Mouse (Mus musculus) lung, postnatal 14 days (tissue): Measurements from ENCODE around the gene Samd4.

Source experiments
- DNase-seq: peaks from one replicate; pipeline ENCODE4 v3.0.0; 2021

The Samd4 gene

DNA sequence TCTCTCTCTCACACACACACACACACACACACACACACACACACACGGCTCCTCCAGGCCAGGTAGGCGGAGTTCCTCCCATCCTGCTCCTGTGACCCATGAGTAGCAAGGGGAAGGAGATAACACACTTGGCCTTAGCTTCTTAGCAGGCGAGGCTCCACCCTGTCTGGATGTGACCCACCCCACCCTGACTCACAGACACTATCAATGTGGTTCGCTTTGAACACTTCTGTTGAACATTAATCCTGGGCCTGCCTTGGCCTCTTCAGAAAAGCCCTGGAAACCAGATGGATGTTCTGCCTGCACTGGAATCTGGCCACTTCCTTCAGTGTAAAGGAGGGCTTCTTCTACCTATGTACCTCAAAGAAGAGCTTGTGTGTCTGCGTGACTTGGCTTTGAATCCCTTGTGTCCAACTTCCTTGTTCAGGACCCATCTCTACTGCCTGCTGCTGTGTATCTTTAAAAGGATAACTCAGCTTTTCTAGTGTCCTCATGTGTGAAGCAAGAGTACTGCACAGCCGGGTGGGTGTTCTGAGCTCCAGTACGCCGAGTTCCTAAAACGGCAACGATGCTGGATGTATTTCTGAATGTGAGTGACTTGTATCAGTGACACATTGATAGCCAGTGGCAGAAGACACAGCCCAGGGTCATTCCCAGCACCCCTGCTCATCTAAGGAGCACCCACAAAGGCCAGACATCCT is 233.6 kb downstream of the Samd4 start:
- no peak for DNase-seq

DNA sequence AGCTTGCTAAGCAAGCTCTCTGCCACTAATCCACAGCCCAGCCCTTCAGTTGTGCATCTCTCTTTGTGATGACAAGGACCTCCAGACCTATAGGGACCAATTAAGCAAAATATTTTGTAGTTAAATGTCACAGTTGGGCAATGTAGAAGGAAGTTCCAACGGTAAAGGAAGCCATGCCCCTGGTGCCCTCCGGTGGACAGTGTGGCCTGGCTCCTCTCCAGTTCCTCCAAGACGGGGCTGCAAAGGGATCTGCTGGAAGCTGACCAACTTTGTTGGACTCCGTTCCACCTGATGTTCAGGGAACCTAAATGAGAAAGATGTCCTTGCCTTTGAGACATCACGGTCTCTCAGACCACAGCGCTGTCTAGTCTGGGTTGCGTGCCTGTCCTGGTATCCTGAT is 234.9 kb downstream of the Samd4 start:
- no peak for DNase-seq

DNA sequence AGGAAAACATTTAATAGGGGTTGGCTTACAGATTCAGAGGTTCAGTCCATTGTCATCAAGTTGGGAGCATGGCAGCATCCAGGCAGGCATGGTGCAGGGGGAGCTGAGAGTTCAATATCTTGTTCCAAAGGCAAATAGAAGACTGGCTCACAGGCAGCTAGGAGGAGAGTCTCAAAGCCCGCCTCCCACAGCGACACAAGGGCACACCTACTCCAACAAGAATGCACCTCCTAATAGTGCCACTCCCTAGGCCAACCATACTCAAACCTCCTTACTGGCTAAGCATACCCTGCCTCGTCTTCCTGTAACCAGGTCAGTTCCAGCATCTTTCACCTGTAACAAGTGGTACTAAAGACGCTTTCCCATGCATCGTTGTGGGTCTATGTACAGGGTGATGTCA is 245.3 kb downstream of the Samd4 start:
- no peak for DNase-seq

DNA sequence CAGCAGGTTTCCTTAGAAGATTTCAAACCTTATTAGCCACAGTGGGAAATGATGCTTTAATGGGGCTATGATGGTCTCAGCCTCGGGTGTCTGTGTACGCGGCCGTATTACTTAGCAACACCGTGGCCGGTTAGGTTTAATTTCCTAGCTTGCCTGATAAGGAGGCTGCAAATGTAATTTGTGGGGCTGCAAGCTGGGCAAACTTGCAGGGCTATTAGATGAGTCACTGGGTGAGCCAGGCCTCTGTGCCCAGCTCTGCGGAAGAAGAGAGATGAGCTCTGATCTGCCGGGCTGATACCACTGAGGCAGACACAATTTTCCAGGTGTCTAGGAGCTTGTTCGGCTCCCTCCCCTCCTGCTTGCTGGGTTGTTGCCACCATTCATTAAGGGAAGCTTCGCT is 251.3 kb downstream of the Samd4 start:
- DNase-seq = no peak

DNA sequence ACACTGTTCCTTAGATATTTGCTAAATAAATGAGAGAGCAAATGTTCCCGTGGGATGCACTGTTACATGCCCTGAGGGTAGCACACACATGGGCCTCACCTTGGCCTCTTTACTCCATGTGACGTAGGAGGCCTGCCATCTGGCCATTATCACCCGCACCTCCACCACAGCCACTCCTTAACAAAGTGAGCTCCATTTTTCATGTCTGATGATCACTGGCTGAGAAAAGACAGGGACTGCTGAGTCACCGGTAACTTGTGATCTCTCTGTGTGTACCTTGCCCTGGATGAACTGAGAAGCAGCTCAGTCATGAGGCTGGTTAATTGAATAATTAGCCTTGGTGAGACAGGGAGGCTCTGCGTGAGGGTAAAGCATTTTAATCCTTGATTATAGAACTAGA is 254.0 kb downstream of the Samd4 start:
- no peak for DNase-seq

DNA sequence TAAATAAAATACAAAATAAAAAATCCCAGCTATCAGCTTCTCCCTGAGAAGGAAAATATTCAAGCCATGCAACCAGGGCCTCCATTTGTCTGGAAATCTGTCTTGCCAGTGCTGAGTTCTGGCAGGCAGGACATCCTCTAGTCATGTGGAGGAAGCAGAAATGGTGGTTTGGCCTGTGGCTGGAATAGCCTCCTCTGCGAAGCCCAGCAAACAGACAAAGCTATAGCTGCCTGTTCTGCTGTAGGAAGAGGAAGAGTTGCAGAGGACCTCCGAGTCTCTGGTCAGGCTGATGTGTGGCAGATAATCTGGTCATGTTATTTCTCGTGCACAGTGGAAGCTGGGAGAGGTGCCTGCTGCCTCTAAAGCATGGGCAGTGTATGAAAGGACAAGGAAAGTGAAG is 256.2 kb downstream of the Samd4 start:
- no peak for DNase-seq

DNA sequence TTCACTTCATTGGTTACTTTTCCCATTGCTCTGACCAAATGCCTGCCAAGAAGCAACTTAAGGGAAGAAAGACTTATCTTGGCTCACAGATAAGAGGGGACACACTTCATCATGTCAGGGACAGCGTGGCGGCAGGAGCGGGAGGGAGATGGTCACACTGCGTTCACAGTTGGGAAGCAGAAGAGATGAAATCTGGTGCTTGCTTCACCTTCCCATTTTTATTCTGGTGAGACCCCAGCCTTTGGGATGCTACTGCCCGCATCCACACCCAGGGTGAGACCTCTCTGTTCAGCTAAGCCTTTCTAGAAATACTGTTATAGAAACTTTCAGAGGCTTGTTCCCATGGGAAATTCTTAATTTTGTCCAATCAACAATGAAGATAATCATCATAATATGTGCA is 261.7 kb downstream of the Samd4 start:
- DNase-seq = no peak

DNA sequence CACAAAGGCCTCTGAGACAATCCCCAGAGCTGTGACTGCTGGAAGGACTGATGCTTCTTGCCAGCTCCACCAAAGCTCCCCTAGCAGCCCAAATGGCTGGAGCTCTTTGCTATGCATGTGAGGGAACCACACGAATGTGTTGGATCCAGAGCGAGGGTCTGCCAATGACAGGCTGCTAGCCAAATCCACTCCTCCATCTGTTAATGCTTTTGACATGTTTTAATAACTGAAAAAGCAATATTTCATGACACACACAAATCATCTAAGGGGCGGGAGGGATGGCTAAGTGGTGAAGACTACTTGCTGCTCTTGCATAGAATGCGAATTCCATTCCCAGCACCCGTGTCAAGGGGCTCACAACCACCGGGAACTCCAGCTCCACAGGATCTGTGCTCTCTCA is 268.7 kb downstream of the Samd4 start:
- no peak for DNase-seq

DNA sequence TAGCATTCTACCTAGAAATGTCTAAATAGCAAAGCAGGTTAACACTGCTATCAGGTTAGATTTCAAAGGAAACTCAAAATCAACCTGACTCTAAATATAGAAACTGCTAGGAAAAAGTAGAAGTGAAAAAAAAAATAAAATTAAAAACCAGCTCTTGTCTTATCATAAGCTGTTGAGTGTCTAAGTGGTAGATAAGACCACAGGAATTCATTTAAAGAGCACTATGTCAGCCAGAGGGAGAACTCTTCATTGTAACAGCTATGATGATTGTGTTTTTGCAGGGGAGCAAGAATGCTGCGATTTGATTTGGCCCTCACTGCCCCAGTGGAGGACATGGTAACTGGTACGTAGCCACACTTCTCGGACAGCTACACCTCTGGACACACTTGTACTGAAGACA is 271.6 kb downstream of the Samd4 start:
- no peak for DNase-seq
